Mouse (Mus musculus): ENCODE data around the gene Fbxw26. TPM values are rescaled to one million over a fixed set of nuclear protein-coding genes. Genes with fewer than 3 reads are reported as not detected.
A peak's percentile ranks its signal among the peaks of the same experiment; 100 is the strongest.
"Not testable (repeated sequence)": the region's sequence is repeated elsewhere in the genome, so short reads cannot be mapped to it uniquely, and the experiment has no call there.

The Fbxw26 gene
- not detected in 2 replicates for polyA plus RNA-seq (2012; rRNA removed)

DNA sequence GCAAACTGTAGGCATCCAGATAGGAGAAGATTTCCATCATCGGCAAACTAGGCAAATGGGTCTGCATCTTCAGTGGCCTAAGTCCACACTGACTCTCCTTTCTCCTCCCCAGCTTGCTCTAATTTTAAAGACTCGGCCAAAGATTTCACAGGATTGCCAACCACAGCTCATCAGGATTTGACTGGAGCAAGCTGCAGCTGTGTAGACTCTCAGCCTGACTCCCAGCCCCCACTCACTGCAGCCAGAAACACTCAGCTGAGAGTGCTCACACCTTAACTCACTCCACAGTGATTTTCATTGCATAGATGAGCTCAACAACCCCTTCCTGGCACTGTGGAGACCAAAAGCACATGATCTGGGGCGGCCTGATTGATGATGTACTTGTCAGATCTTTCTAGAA, at the start of gene Fbxw26:
Fbxw26 (minus strand) TSS at position 101 of the 400 bp plus-strand sequence.
- 83% methylated on average over 3 of the region's 3 CpGs for WGBS

DNA sequence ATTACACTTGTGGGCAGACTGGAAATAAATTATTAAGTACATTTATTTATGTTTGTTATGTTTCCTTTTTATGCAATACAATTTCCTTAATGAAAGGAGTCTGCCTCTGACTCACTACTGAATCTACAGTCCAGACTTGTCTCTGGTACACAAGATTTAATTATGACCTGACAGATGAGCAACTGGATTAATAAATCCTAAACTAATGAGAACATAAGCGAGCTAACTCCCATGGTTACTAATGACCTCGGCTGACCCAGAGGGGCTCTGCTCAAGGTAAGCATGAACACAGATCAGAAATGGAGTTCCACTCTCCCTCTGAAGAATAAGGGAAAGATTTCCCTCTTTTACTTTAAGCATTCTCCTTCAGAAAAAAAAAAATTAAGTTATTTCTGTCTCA, 49.3 kb upstream of the Fbxw26 start:
- no peaks in the 10 kb centered on the region for H3K27me3 ChIP-seq (ENCODE audit: control insufficient read depth, insufficient read depth, low read length)
- no peak overlapping the region for H3K4me3 ChIP-seq (ENCODE audit: extremely low read depth, insufficient read depth, insufficient read length)
- H3K27ac ChIP-seq (ENCODE audit: insufficient read depth, low read length): no peak overlapping the region
- no peaks in the 10 kb centered on the region for H3K4me1 ChIP-seq (ENCODE audit: control insufficient read depth, insufficient read depth, insufficient read length)
- no peaks in the 10 kb centered on the region for H3K36me3 ChIP-seq (ENCODE audit: control insufficient read depth, insufficient read depth, low read length)
- 87% methylated on average over 2 of the region's 2 CpGs for WGBS
- no peak for DNase-seq (ENCODE audit: low read depth in 1 of 2, low spot score in 2 of 2)
- no peak for TF ChIP-seq POLR2A (IDR thresholded peaks at IDR 0.05; ENCODE audit: low read depth, low read length)
- TF ChIP-seq CTCF (IDR thresholded peaks at IDR 0.05; ENCODE audit: extremely low read depth, insufficient read depth, insufficient read length, insufficient replicate concordance): no peak

More for the DNA sequence above, at the start of gene Fbxw26:
- H3K36me3 ChIP-seq (ENCODE audit: control insufficient read depth, insufficient read depth, low read length); DNase-seq (ENCODE audit: low read depth in 1 of 2, low spot score in 2 of 2); H3K4me3 ChIP-seq (ENCODE audit: extremely low read depth, insufficient read depth, insufficient read length); H3K4me1 ChIP-seq (ENCODE audit: control insufficient read depth, insufficient read depth, insufficient read length); H3K27me3 ChIP-seq (ENCODE audit: control insufficient read depth, insufficient read depth, low read length); H3K27ac ChIP-seq (ENCODE audit: insufficient read depth, low read length): not testable (repeated sequence)

DNA sequence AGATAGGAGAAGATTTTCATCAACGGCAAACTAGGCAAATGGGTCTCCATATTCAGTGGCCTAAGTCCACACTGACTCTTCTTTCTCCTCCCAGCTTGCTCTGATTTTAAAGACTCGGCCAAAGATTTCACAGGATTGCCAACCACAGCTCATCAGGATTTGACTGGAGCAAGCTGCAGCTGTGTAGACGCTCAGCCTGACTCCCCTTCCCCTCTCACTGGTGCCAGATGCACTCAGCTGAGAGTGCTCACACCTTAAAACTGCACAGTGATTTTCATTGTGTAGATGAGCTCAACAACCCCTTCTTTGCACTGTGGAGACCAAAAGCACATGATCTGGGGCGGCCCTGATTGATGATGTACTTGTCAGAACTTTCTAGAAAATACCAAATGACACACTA, 44.7 kb upstream of the Fbxw26 start, which contains the start of gene Fbxw27:
Fbxw27 (minus strand) TSS at position 101 of the 400 bp plus-strand sequence.
- not testable (repeated sequence) for H3K4me1 ChIP-seq (ENCODE audit: control insufficient read depth, insufficient read depth, insufficient read length); H3K27ac ChIP-seq (ENCODE audit: insufficient read depth, low read length); DNase-seq (ENCODE audit: low read depth in 1 of 2, low spot score in 2 of 2); H3K4me3 ChIP-seq (ENCODE audit: extremely low read depth, insufficient read depth, insufficient read length); H3K36me3 ChIP-seq (ENCODE audit: control insufficient read depth, insufficient read depth, low read length); H3K27me3 ChIP-seq (ENCODE audit: control insufficient read depth, insufficient read depth, low read length)
- 81% methylated on average over 4 of the region's 4 CpGs for WGBS

DNA sequence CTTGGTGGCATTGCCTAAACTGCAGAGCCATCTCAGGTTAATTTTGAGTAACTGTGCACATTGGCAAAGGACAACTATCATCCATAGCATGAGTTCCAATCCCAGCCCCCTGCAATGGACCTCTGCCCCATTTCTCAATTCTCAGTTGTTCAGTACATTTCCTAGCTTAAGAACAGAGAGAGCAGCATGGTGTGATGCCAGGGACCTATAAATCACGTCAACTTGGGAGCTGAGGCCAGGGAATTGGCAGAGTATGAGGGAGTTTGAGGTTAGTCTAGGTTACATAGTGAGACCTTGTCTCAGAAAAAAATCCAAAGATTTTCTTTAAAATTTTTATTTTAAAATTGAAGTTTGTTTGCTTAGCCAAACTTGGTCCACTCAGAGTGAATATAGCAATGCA, 21.0 kb upstream of the Fbxw26 start:
- not testable (repeated sequence) for H3K27ac ChIP-seq (ENCODE audit: insufficient read depth, low read length); DNase-seq (ENCODE audit: low read depth in 1 of 2, low spot score in 2 of 2); H3K27me3 ChIP-seq (ENCODE audit: control insufficient read depth, insufficient read depth, low read length); H3K4me1 ChIP-seq (ENCODE audit: control insufficient read depth, insufficient read depth, insufficient read length); H3K36me3 ChIP-seq (ENCODE audit: control insufficient read depth, insufficient read depth, low read length); H3K4me3 ChIP-seq (ENCODE audit: extremely low read depth, insufficient read depth, insufficient read length)
- WGBS: 77% methylated on average over 1 of the region's 1 CpGs

DNA sequence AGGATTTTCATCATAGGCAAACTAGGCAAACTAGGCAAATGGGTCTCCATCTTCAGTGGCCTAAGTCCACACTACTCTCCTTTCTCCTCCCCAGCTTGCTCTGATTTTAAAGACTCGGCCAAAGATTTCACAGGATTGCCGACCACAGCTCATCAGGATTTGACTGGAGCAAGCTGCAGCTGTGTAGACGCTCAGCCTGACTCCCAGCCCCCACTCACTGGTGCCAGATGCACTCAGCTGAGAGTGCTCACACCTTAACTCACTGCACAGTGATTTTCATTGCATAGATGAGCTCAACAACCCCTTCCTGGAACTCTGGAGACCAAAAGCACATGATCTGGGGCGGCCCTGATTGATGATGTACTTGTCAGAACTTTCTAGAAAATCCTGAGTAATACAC, 43.3 kb downstream of the Fbxw26 start, which contains the start of gene Fbxw18:
Fbxw18 (minus strand) TSS at position 101 of the 400 bp plus-strand sequence.
- not testable (repeated sequence) for DNase-seq (ENCODE audit: low read depth in 1 of 2, low spot score in 2 of 2); H3K36me3 ChIP-seq (ENCODE audit: control insufficient read depth, insufficient read depth, low read length); H3K4me1 ChIP-seq (ENCODE audit: control insufficient read depth, insufficient read depth, insufficient read length); H3K27me3 ChIP-seq (ENCODE audit: control insufficient read depth, insufficient read depth, low read length); H3K4me3 ChIP-seq (ENCODE audit: extremely low read depth, insufficient read depth, insufficient read length); H3K27ac ChIP-seq (ENCODE audit: insufficient read depth, low read length)
- 74% methylated on average over 4 of the region's 4 CpGs for WGBS

DNA sequence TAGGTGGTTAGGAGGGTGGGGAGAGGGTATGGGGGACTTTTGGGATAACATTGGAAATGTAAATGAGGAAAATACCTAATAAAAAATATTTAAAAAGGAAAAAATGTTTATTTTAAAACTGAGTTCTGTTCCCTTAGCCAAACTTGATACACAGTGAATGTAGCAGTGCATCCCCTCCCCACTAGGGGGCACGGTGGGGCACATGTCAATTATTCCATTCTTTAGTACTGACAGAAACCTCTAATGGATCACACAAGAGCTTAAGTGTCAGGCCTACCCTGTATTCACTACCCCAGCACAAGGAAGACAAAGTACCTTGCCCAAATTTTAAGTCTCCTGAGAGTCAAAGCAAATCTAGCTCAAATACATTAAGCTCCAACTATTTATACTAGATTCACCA, 60.6 kb downstream of the Fbxw26 start:
- H3K4me1 ChIP-seq (ENCODE audit: control insufficient read depth, insufficient read depth, insufficient read length): no peaks in the 10 kb centered on the region
- H3K27me3 ChIP-seq (ENCODE audit: control insufficient read depth, insufficient read depth, low read length): no peaks in the 10 kb centered on the region
- WGBS: 5% methylated on average over 1 of the region's 1 CpGs
- TF ChIP-seq POLR2A (IDR thresholded peaks at IDR 0.05; ENCODE audit: low read depth, low read length) (no peak), CTCF (IDR thresholded peaks at IDR 0.05; ENCODE audit: extremely low read depth, insufficient read depth, insufficient read length, insufficient replicate concordance) (peak; percentile 20; the same call in 1 of the 2 replicates)
- no peak overlapping the region for H3K27ac ChIP-seq (ENCODE audit: insufficient read depth, low read length)
- H3K36me3 ChIP-seq (ENCODE audit: control insufficient read depth, insufficient read depth, low read length): no peaks in the 10 kb centered on the region
- no peak overlapping the region for H3K4me3 ChIP-seq (ENCODE audit: extremely low read depth, insufficient read depth, insufficient read length)
- no peak for DNase-seq (ENCODE audit: low read depth in 1 of 2, low spot score in 2 of 2)

Other genes starting within 250 kb of the Fbxw26 start
- not detected in 2 replicates for gene Fbxw15, start 177.8 kb downstream of the Fbxw26 start, polyA plus RNA-seq (2012; rRNA removed)
- gene Fbxw24, start 120.0 kb downstream of the Fbxw26 start, polyA plus RNA-seq (2012; rRNA removed): not detected in 2 replicates
- not detected in 2 replicates for gene Fbxw25, start 81.4 kb downstream of the Fbxw26 start, polyA plus RNA-seq (2012; rRNA removed)
- gene Fbxw18, start 43.4 kb downstream of the Fbxw26 start, polyA plus RNA-seq (2012; rRNA removed): not detected in 2 replicates
- gene Fbxw27, start 44.6 kb upstream of the Fbxw26 start, polyA plus RNA-seq (2012; rRNA removed): not detected in 2 replicates
- gene Spink8, start 66.2 kb upstream of the Fbxw26 start, polyA plus RNA-seq (2012; rRNA removed): not detected in 2 replicates
- 9.4 and 10.0 TPM in 2 replicates for gene Nme6, start 86.7 kb upstream of the Fbxw26 start, polyA plus RNA-seq (2012; rRNA removed)
- 58.3 and 103 TPM in 2 replicates for gene Camp, start 103.5 kb upstream of the Fbxw26 start, polyA plus RNA-seq (2012; rRNA removed)
- gene Cdc25a, start 129.5 kb upstream of the Fbxw26 start, polyA plus RNA-seq (2012; rRNA removed): 4.0 and 5.6 TPM in 2 replicates
- 103 and 119 TPM in 2 replicates for gene Map4, start 185.4 kb upstream of the Fbxw26 start, polyA plus RNA-seq (2012; rRNA removed)

Measured in spleen, adult 2 months (tissue).